In the genomic region with DNA sequence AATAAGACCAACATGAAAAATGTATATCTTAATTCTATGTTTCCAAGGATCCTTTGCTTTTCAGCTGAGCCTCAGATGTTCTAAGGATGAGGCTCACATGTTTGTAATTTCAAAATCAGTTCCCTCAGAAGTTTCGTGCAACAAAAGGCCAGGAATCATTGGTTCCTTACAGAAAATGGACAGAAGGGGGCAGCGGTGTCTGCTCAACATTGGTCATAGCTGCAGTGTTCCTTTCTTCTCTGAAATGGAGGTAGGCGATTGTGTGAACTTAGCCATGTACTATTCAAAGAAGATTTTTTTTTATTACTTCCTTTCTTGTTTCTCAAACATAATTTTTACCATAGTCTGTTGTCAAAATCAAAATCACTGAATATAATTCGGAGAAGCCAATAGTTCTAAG, we compare ENCODE assay signal across 9 mouse cellular contexts.
DNase-seq lines count a peak whose midpoint lies in the region; ATAC-seq and TF ChIP-seq lines count a peak whose summit lies in the region.
"Had no signal": no experiment of that assay in that cellular context is flagged by ENCODE, and none has a peak within 500 bp of the region (broad histone marks: within the 10 kb centered on the region; RNA-seq: fewer than 3 reads in every experiment).

No protein-coding gene starts in this region.

- H3K4me3 ChIP-seq in forebrain, embryonic 11.5 days (ENCODE audit: low read depth, low read length) = no peak overlapping the region
- H3K4me3 ChIP-seq in forebrain, embryonic 15.5 days = no peak overlapping the region
- H3K4me3 ChIP-seq in liver, embryonic 14.5 days (ENCODE audit: insufficient read depth in 1 of 2, low read depth in 2 of 2, low read length in 2 of 2) = no peak overlapping the region
- H3K4me3 ChIP-seq: myocyte had no signal

- H3K27ac ChIP-seq in forebrain, embryonic 11.5 days (ENCODE audit: low read depth, low read length) = no peak overlapping the region
- no peak overlapping the region for H3K27ac ChIP-seq in forebrain, embryonic 15.5 days (replicated peaks)
- no peak overlapping the region for H3K27ac ChIP-seq in liver, embryonic 14.5 days

- peak; percentile 20; the same call in 1 of the 2 replicates for TF ChIP-seq CTCF in liver, embryonic 14.5 days (IDR thresholded peaks at IDR 0.05; ENCODE audit: low read depth)

- WGBS in forebrain, embryonic 11.5 days = 35% methylated on average over 4 of the region's 4 CpGs
- WGBS in forebrain, embryonic 15.5 days = 42% methylated on average over 4 of the region's 4 CpGs
- WGBS in liver, embryonic 14.5 days (ENCODE audit: insufficient replicate concordance) = 19% methylated on average over 4 of the region's 4 CpGs

- H3K27me3 ChIP-seq in forebrain, embryonic 11.5 days (ENCODE audit: control insufficient read depth, insufficient read depth, low read length) = no peaks in the 10 kb centered on the region
- no peaks in the 10 kb centered on the region for H3K27me3 ChIP-seq in forebrain, embryonic 15.5 days
- no peaks in the 10 kb centered on the region for H3K27me3 ChIP-seq in liver, embryonic 14.5 days (ENCODE audit: control insufficient read depth, insufficient read depth, low read length)

- no peaks in the 10 kb centered on the region for H3K36me3 ChIP-seq in forebrain, embryonic 11.5 days (ENCODE audit: control insufficient read depth, insufficient read depth, low read length)
- no peaks in the 10 kb centered on the region for H3K36me3 ChIP-seq in forebrain, embryonic 15.5 days
- no peaks in the 10 kb centered on the region for H3K36me3 ChIP-seq in liver, embryonic 14.5 days (replicated peaks; ENCODE audit: control insufficient read depth, insufficient read depth, low read depth)

- TF ChIP-seq EP300 in liver, embryonic 14.5 days (IDR thresholded peaks at IDR 0.05; ENCODE audit: low read depth) = no peak

- no peaks in the 10 kb centered on the region for H3K9me3 ChIP-seq in forebrain, embryonic 11.5 days (ENCODE audit: control insufficient read depth, low read length)
- no peaks in the 10 kb centered on the region for H3K9me3 ChIP-seq in forebrain, embryonic 15.5 days
- H3K9me3 ChIP-seq in liver, embryonic 14.5 days (ENCODE audit: control insufficient read depth, low read length) = no peaks in the 10 kb centered on the region

- H3K4me1 ChIP-seq in forebrain, embryonic 11.5 days (replicated peaks; ENCODE audit: control insufficient read depth, insufficient read depth, low read length) = no peaks in the 10 kb centered on the region
- H3K4me1 ChIP-seq in forebrain, embryonic 15.5 days = no peaks in the 10 kb centered on the region
- no peaks in the 10 kb centered on the region for H3K4me1 ChIP-seq in liver, embryonic 14.5 days (replicated peaks; ENCODE audit: control insufficient read depth in 2 of 2, insufficient read depth in 2 of 2, low read length in 1 of 2)

- no peak overlapping the region for H3K4me2 ChIP-seq in forebrain, embryonic 11.5 days (ENCODE audit: low read depth, low read length, severe bottlenecking)
- no peak overlapping the region for H3K4me2 ChIP-seq in forebrain, embryonic 15.5 days (replicated peaks)
- H3K4me2 ChIP-seq in liver, embryonic 14.5 days (ENCODE audit: low read depth) = no peak overlapping the region

- no peak overlapping the region for H3K9ac ChIP-seq in forebrain, embryonic 11.5 days (ENCODE audit: low read length)
- no peak overlapping the region for H3K9ac ChIP-seq in forebrain, embryonic 15.5 days (replicated peaks)
- H3K9ac ChIP-seq in liver, embryonic 14.5 days (replicated peaks) = no peak overlapping the region

- 0 out of 2 replicates have a peak, but pooled peaks have one; percentile 44 for ATAC-seq in forebrain, embryonic 11.5 days (replicated peaks; ENCODE audit: low FRiP score)
- no peak for ATAC-seq in forebrain, embryonic 15.5 days (replicated peaks)
- ATAC-seq in liver, embryonic 14.5 days (ENCODE audit: insufficient read depth) = no peak

- DNase-seq in forebrain, embryonic 11.5 days (ENCODE audit: low spot score) = peak; percentile 55
- peak; percentile 16 for DNase-seq in ovary, postnatal 36 days (ENCODE audit: low spot score)
- DNase-seq in ovary, postnatal 10 days (ENCODE audit: low spot score) = no peak
- DNase-seq in brain, adult 2 months (ENCODE audit: low read depth, low spot score) = peak; percentile 64
- peak; percentile 76 for DNase-seq in heart, postnatal 4 days
- DNase-seq in liver, embryonic 14.5 days (ENCODE audit: low read depth in 3 of 3, low spot score in 3 of 3) = no peak
- DNase-seq in thymus, postnatal 4 days = peak; percentile 37

Comparison
In these comparisons a context has a peak if more than half of its experiments do, and no peak if none do; other contexts are left out.
1. DNase-seq: peak in forebrain, embryonic 11.5 days (single experiment), ovary, postnatal 36 days (single experiment), brain, adult 2 months (single experiment), heart, postnatal 4 days (single experiment) and thymus, postnatal 4 days (single experiment); none in ovary, postnatal 10 days (single experiment) and liver, embryonic 14.5 days (0 of 3).